Mouse (Mus musculus) forebrain, embryonic 13.5 days (tissue): ENCODE results near the gene Epb41l4b. TPM values are rescaled to one million over a fixed set of nuclear protein-coding genes. Genes with fewer than 3 reads are reported as not detected.

Experiments
- ATAC-seq: fragments of 200-750 bp; cut with Nextera tagmentation; 2 replicates; pipeline ENCODE4 v1.8.0; 2017
- H3K27ac ChIP-seq: fragments of 300-500 bp; sonication (generic); 2 replicates; pipeline ENCODE4 v1.5.1; 2015; ENCODE audit warnings: inconsistent platforms, mild to moderate bottlenecking, moderate library complexity
- H3K27me3 ChIP-seq: fragments of 300-500 bp; sonication (generic); 2 replicates; pipeline ENCODE4 v1.6.1; 2015; ENCODE audit warnings: mild to moderate bottlenecking, inconsistent platforms
- H3K36me3 ChIP-seq: fragments of 300-500 bp; sonication (generic); 2 replicates; pipeline ENCODE4 v1.6.1; 2015; ENCODE audit warnings: mild to moderate bottlenecking, inconsistent platforms; ENCODE audit not compliant: poor library complexity, severe bottlenecking
- H3K4me1 ChIP-seq: fragments of 300-500 bp; sonication (generic); 2 replicates; pipeline ENCODE4 v1.6.1; 2015; ENCODE audit warnings: inconsistent platforms
- H3K4me2 ChIP-seq: fragments of 300-500 bp; sonication (generic); 2 replicates; pipeline ENCODE4 v1.6.1; 2015; ENCODE audit warnings: inconsistent platforms, mild to moderate bottlenecking, moderate library complexity
- H3K4me3 ChIP-seq: fragments of 300-500 bp; sonication (generic); 2 replicates; pipeline ENCODE4 v1.5.1; 2015; ENCODE audit warnings: mild to moderate bottlenecking, inconsistent platforms
- H3K9ac ChIP-seq: fragments of 300-500 bp; sonication (generic); 2 replicates; pipeline ENCODE4 v1.6.1; 2015; ENCODE audit warnings: mild to moderate bottlenecking, inconsistent platforms
- H3K9me3 ChIP-seq: fragments of 300-500 bp; sonication (generic); replicated peaks from 2 replicates; pipeline ENCODE4 v1.6.1; 2016; ENCODE audit warnings: inconsistent platforms
- WGBS: fragments of 180-500 bp; shearing (Covaris S2); methylation state at CpG from one replicate; pipeline ENCODE4 v1.1.7; 2015; 5-methylcytosine and 5-hydroxymethylcytosine counted together
- polyA plus RNA-seq: library from polyadenylated mRNA; unstranded; fragments of >200 nt; fragmentation: Nextera tagmentation; extraction: Ambion mirVana; gene quantifications from 2 replicates; pipeline ENCODE4 v1.2.1, GENCODE M21; 2015

The Epb41l4b gene
- polyA plus RNA-seq, 1 experiment from 2014 or later = 0.56 TPM

GRCm38 (mm10) chr4:56944286-56944685, 199.0 kb downstream of the Epb41l4b start:
- no peak for ATAC-seq
- Histone ChIP-seq H3K9ac (no peak overlapping the region), H3K9me3 (no peaks in the 10 kb centered on the region), H3K4me2 (no peak overlapping the region), H3K27me3 (no peaks in the 10 kb centered on the region), H3K4me3 (no peak overlapping the region), H3K4me1 (peaks cover 43% of the 10 kb centered on the region), H3K27ac (no peak overlapping the region), H3K36me3 (no peaks in the 10 kb centered on the region)
- 72% methylated on average over 4 of the region's 4 CpGs for WGBS

- no peak for ATAC-seq
- Histone ChIP-seq H3K9me3 (no peaks in the 10 kb centered on the region), H3K4me3 (no peak overlapping the region), H3K36me3 (no peaks in the 10 kb centered on the region), H3K27me3 (no peaks in the 10 kb centered on the region), H3K27ac (no peak overlapping the region), H3K4me2 (no peak overlapping the region), H3K9ac (no peak overlapping the region), H3K4me1 (peaks cover 43% of the 10 kb centered on the region)
- 29% methylated on average over 1 of the region's 1 CpGs for WGBS
Observed at GRCm38 (mm10) chr4:56943258-56943657, 200.0 kb downstream of the Epb41l4b start.

DNA sequence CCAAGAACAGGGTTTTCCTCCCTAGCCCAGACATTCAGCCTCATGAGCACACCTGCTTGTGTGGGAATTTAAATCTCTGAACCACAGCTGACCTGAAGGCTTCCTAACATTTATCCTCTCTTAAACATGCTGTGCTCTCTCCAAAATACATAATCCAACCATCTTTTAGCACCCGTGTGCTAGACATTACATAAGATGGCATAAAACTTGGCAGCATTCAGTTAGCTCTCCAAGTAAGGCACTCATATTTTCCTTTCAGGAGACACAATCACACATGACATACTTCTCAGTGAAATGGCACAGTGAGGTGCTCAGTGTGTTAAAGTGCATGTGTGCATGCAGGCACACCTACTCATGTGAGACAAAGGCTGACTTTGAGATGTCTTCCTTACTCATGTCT, 200.7 kb downstream of the Epb41l4b start:
- H3K9me3 ChIP-seq = no peaks in the 10 kb centered on the region
- no peak overlapping the region for H3K4me3 ChIP-seq
- 76% methylated on average over 1 of the region's 1 CpGs for WGBS
- no peak for ATAC-seq
- no peaks in the 10 kb centered on the region for H3K36me3 ChIP-seq
- peaks cover 43% of the 10 kb centered on the region for H3K4me1 ChIP-seq
- H3K27me3 ChIP-seq = no peaks in the 10 kb centered on the region
- no peak overlapping the region for H3K4me2 ChIP-seq
- H3K27ac ChIP-seq = no peak overlapping the region
- no peak overlapping the region for H3K9ac ChIP-seq

Other genes starting within 250 kb of the Epb41l4b start
- gene Tmem245, start 196.0 kb downstream of the Epb41l4b start, polyA plus RNA-seq = 6.7 and 8.2 TPM in 2 replicates
- 10.9 and 11.6 TPM in 2 replicates for gene Frrs1l, start 153.0 kb downstream of the Epb41l4b start, polyA plus RNA-seq
- gene Ptpn3, start 158.4 kb upstream of the Epb41l4b start, polyA plus RNA-seq = 0.63 and 1.1 TPM in 2 replicates